Mouse (Mus musculus): ENCODE measurements around the gene Cyp26a1.

Cyp26a1 gene

GRCm38 (mm10) chr19:37697651-37698272 lies at the start of gene Cyp26a1:
Cyp26a1 (plus strand) TSS chr19:37697798.
- DNase-seq (ENCODE audit: low read depth): no peak

- DNase-seq (ENCODE audit: low read depth): peak; percentile 50
These were observed 49.6 kb upstream of the Cyp26a1 start for GRCm38 (mm10) chr19:37647994-37648393.

- DNase-seq (ENCODE audit: low read depth): peak; percentile 51
These were observed 47.1 kb upstream of the Cyp26a1 start for GRCm38 (mm10) chr19:37650526-37650925.

GRCm38 (mm10) chr19:37654012-37654411 lies 43.6 kb upstream of the Cyp26a1 start:
- no peak for DNase-seq (ENCODE audit: low read depth)

- DNase-seq (ENCODE audit: low read depth): no peak
These were observed 41.2 kb upstream of the Cyp26a1 start for GRCm38 (mm10) chr19:37656441-37656840.

- DNase-seq (ENCODE audit: low read depth): peak; percentile 76
These were observed 32.3 kb upstream of the Cyp26a1 start for GRCm38 (mm10) chr19:37665256-37665655.

GRCm38 (mm10) chr19:37667855-37668594 lies 29.6 kb upstream of the Cyp26a1 start:
- peak; percentile 63 for DNase-seq (ENCODE audit: low read depth)

GRCm38 (mm10) chr19:37668657-37669056 lies 28.9 kb upstream of the Cyp26a1 start:
- DNase-seq (ENCODE audit: low read depth): no peak

GRCm38 (mm10) chr19:37669486-37669885 lies 28.1 kb upstream of the Cyp26a1 start:
- DNase-seq (ENCODE audit: low read depth): no peak

- DNase-seq (ENCODE audit: low read depth): peak; percentile 85
These were observed 24.2 kb upstream of the Cyp26a1 start for GRCm38 (mm10) chr19:37673393-37673792.

GRCm38 (mm10) chr19:37685281-37685680 lies 12.3 kb upstream of the Cyp26a1 start, which contains the start of gene Cyp26c1:
Cyp26c1 (plus strand) TSS chr19:37685581.
- no peak for DNase-seq (ENCODE audit: low read depth)

GRCm38 (mm10) chr19:37686347-37686746 lies 11.3 kb upstream of the Cyp26a1 start:
- DNase-seq (ENCODE audit: low read depth): no peak

- DNase-seq (ENCODE audit: low read depth): no peak
These were observed 10.4 kb upstream of the Cyp26a1 start for GRCm38 (mm10) chr19:37686941-37687850.

GRCm38 (mm10) chr19:37689478-37689877 lies 8.1 kb upstream of the Cyp26a1 start:
- peak; percentile 60 for DNase-seq (ENCODE audit: low read depth)

GRCm38 (mm10) chr19:37690716-37691115 lies 6.9 kb upstream of the Cyp26a1 start:
- DNase-seq (ENCODE audit: low read depth): no peak

GRCm38 (mm10) chr19:37692879-37693278 lies 4.7 kb upstream of the Cyp26a1 start:
- DNase-seq (ENCODE audit: low read depth): no peak

- no peak for DNase-seq (ENCODE audit: low read depth)
These were observed 2.5 kb upstream of the Cyp26a1 start for GRCm38 (mm10) chr19:37695146-37695545.

GRCm38 (mm10) chr19:37695762-37696602 lies 1.6 kb upstream of the Cyp26a1 start:
- no peak for DNase-seq (ENCODE audit: low read depth)

GRCm38 (mm10) chr19:37696603-37697334 lies 829 bp upstream of the Cyp26a1 start:
- DNase-seq (ENCODE audit: low read depth): no peak

- DNase-seq (ENCODE audit: low read depth): no peak
These were observed 312 bp upstream of the Cyp26a1 start for GRCm38 (mm10) chr19:37697335-37697636.
